Mouse (Mus musculus): ENCODE results near the gene Ccdc194. TPM values are rescaled to one million over a fixed set of nuclear protein-coding genes. Genes with fewer than 3 reads are reported as not detected.

The Ccdc194 gene
- polyA plus RNA-seq (2014; fragmentation: Illumina TruSeq; extraction: RNeasy Lipid Tissue Mini Kit (QIAGEN cat#74804); ENCODE audit: low replicate concordance) = not detected

GRCm38 (mm10) chr8:71525226-71526050, at the start of gene Ccdc194:
Gene Ccdc194 (minus strand): TSS chr8:71525711.

GRCm38 (mm10) chr8:71568387-71568937, 43.0 kb upstream of the Ccdc194 start, which contains the start of gene Slc27a1:
Gene Slc27a1 (plus strand): TSS chr8:71568882.

GRCm38 (mm10) chr8:71566501-71566900, 41.0 kb upstream of the Ccdc194 start, which contains the start of gene Nxnl1:
Gene Nxnl1 (minus strand): TSS chr8:71566601.

DNA sequence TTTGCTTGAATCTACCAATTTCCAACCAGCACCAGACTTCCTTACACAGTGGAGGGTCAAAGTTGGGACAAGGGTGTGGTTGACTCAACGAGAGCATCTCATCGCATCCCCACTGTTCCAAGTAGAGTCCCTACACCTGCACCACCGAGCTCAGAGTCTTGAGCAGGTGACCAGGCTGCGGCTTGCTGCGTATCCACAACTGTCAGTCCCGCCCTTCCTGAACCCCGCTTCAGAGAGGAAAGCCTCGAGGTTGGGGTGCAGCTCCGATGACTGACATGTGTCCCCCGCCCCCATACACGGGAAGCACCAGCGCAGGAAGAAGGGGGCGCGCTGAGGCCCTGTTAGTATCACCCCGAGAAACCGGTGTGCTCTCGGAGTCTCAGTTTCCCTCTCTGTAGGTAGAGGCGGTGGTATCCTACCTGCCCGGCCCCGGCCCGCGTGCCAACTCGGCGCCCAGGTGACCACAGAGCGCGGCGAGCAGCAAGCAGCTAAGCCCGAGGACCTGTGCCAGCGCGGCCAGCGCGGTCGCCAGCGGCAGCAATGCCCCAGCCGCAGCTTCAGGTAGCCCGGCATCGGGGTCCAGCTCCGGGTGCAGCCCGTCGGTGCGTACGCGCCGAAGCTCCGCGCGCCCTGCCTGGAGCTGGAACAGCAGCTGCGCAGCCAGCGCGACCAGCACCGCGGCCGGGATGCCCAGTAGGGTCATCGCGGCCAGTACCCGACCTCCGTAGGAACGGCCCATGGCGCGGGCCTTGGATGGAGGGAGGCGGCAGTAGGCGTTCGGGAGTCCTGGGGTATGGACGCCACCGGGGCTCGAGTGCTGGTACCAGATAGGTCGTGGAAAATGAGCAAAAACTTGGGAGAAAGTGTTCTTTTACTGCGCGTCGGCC, 32.8 kb upstream of the Ccdc194 start, which contains the start of gene Tmem221:
Gene Tmem221, minus strand, starts transcription at position 801 of the 887 bp plus-strand sequence.

DNA sequence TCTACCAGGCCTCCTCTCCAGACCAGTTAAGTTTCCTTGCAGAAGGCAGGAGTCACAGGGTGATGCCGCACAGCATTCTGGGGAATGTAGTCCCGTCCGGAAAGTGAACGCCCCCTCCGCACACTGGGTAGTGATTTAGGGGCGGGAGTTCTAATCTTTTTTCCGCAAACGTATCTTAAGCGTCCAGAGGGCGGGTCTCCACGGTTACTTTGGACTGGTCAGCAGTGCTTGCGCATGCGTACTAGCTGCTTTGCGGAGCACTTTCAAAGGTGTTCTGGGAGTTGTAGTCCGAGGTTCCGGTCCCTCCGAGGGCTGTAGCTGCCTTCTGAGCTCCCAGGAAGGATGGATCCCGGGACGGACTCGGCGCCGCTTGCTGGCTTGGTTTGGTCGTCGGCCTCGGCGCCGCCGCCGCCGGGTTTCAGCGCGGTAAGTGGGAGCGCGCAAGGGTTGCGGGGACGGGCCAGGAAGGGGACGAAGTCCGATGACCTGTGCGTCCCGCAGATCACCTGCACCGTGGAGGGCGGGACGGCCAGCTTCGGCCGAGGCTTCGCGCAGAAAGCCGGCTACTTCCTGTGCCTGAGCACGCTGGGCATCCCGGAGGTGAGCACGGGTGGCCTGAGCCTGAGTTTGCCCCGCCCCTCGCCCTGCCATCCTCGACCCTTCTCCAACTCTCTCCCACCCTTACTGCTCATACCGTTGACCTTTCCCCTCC, 17.3 kb upstream of the Ccdc194 start, which contains the start of gene Mvb12a:
Gene Mvb12a, plus strand, starts transcription at position 291 of the 712 bp plus-strand sequence.

DNA sequence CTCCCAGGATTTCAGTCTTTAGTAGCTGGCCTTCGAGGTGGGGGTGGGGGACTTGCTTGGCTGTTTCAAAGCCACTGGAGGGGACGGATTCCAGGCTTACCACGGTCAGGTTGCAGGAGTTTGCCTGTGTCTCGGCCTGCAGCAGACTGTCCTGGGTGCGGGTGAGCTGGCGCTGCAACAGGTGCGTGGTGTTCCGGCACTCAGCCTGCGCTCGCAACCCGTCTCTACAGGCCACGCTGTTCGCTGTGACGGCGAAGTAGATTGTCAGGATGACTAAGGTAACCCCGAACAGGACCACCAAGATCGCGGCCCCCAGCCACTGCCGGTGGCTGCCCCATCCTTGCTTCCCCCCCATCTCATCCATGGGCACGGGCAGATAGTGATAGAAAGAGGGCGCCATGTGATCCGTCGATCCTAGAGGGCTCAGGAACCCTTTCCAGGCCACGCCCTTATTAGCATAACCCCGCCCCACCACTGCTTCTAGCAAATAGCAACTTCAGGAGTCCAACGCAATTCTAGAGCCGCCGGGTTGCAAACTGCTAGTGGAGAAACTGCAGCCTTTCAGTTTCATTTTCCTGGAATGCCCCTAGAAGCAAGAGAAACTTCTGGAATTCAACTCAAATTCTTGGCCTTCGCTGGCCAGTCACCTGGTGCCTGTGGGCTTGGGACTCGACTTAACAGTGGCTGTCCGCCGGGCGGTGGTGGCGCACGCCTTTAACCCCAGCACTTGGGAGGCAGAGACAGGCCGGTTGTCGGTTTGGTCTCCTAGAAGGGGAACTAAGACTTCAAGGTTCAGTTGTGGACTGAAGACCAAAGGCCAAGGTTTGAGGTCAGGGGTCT, 11.7 kb upstream of the Ccdc194 start, which contains the start of gene Bst2:
Gene Bst2, minus strand, starts transcription at position 429 of the 840 bp plus-strand sequence.

GRCm38 (mm10) chr8:71511644-71512043, 13.9 kb downstream of the Ccdc194 start, which contains the start of gene Plvap:
Gene Plvap (minus strand): TSS chr8:71511752.

GRCm38 (mm10) chr8:71487691-71488445, 37.6 kb downstream of the Ccdc194 start, which contains the start of gene Gtpbp3:
Gene Gtpbp3 (plus strand): TSS chr8:71488103.

GRCm38 (mm10) chr8:71485142-71486135, 40.1 kb downstream of the Ccdc194 start, which contains the start of gene Ano8:
Gene Ano8 (minus strand): TSS chr8:71485963.

Other genes with a start within 250 kb of the Ccdc194 start
- 0.78 TPM for gene Use1, start 158.9 kb downstream of the Ccdc194 start, polyA plus RNA-seq (2014; fragmentation: Illumina TruSeq; extraction: RNeasy Lipid Tissue Mini Kit (QIAGEN cat#74804); ENCODE audit: low replicate concordance)
- gene Ocel1, start 154.4 kb downstream of the Ccdc194 start, polyA plus RNA-seq (2014; fragmentation: Illumina TruSeq; extraction: RNeasy Lipid Tissue Mini Kit (QIAGEN cat#74804); ENCODE audit: low replicate concordance) = 1.7 TPM
- gene Nr2f6, start 143.8 kb downstream of the Ccdc194 start, polyA plus RNA-seq (2014; fragmentation: Illumina TruSeq; extraction: RNeasy Lipid Tissue Mini Kit (QIAGEN cat#74804); ENCODE audit: low replicate concordance) = 1.4 TPM
- 0.63 TPM for gene Ushbp1, start 129.9 kb downstream of the Ccdc194 start, polyA plus RNA-seq (2014; fragmentation: Illumina TruSeq; extraction: RNeasy Lipid Tissue Mini Kit (QIAGEN cat#74804); ENCODE audit: low replicate concordance)
- gene Babam1, start 128.8 kb downstream of the Ccdc194 start, polyA plus RNA-seq (2014; fragmentation: Illumina TruSeq; extraction: RNeasy Lipid Tissue Mini Kit (QIAGEN cat#74804); ENCODE audit: low replicate concordance) = 8.0 TPM
- 2.5 TPM for gene Ankle1, start 119.7 kb downstream of the Ccdc194 start, polyA plus RNA-seq (2014; fragmentation: Illumina TruSeq; extraction: RNeasy Lipid Tissue Mini Kit (QIAGEN cat#74804); ENCODE audit: low replicate concordance)
- gene Abhd8, start 62.1 kb downstream of the Ccdc194 start, polyA plus RNA-seq (2014; fragmentation: Illumina TruSeq; extraction: RNeasy Lipid Tissue Mini Kit (QIAGEN cat#74804); ENCODE audit: low replicate concordance) = not detected
- gene Mrpl34, start 60.8 kb downstream of the Ccdc194 start, polyA plus RNA-seq (2014; fragmentation: Illumina TruSeq; extraction: RNeasy Lipid Tissue Mini Kit (QIAGEN cat#74804); ENCODE audit: low replicate concordance) = 9.5 TPM
- 2.4 TPM for gene Dda1, start 56.5 kb downstream of the Ccdc194 start, polyA plus RNA-seq (2014; fragmentation: Illumina TruSeq; extraction: RNeasy Lipid Tissue Mini Kit (QIAGEN cat#74804); ENCODE audit: low replicate concordance)
- gene Ano8, start 39.7 kb downstream of the Ccdc194 start, polyA plus RNA-seq (2014; fragmentation: Illumina TruSeq; extraction: RNeasy Lipid Tissue Mini Kit (QIAGEN cat#74804); ENCODE audit: low replicate concordance) = 1.2 TPM
- gene Gtpbp3, start 37.6 kb downstream of the Ccdc194 start, polyA plus RNA-seq (2014; fragmentation: Illumina TruSeq; extraction: RNeasy Lipid Tissue Mini Kit (QIAGEN cat#74804); ENCODE audit: low replicate concordance) = 1.7 TPM
- gene Plvap, start 14.0 kb downstream of the Ccdc194 start, polyA plus RNA-seq (2014; fragmentation: Illumina TruSeq; extraction: RNeasy Lipid Tissue Mini Kit (QIAGEN cat#74804); ENCODE audit: low replicate concordance) = 1.4 TPM
- gene Bst2, start 11.7 kb upstream of the Ccdc194 start, polyA plus RNA-seq (2014; fragmentation: Illumina TruSeq; extraction: RNeasy Lipid Tissue Mini Kit (QIAGEN cat#74804); ENCODE audit: low replicate concordance) = 0.82 TPM
- 2.9 TPM for gene Mvb12a, start 17.2 kb upstream of the Ccdc194 start, polyA plus RNA-seq (2014; fragmentation: Illumina TruSeq; extraction: RNeasy Lipid Tissue Mini Kit (QIAGEN cat#74804); ENCODE audit: low replicate concordance)
- gene Tmem221, start 33.2 kb upstream of the Ccdc194 start, polyA plus RNA-seq (2014; fragmentation: Illumina TruSeq; extraction: RNeasy Lipid Tissue Mini Kit (QIAGEN cat#74804); ENCODE audit: low replicate concordance) = not detected
- gene Nxnl1, start 40.9 kb upstream of the Ccdc194 start, polyA plus RNA-seq (2014; fragmentation: Illumina TruSeq; extraction: RNeasy Lipid Tissue Mini Kit (QIAGEN cat#74804); ENCODE audit: low replicate concordance) = not detected
- gene Slc27a1, start 43.2 kb upstream of the Ccdc194 start, polyA plus RNA-seq (2014; fragmentation: Illumina TruSeq; extraction: RNeasy Lipid Tissue Mini Kit (QIAGEN cat#74804); ENCODE audit: low replicate concordance) = 0.41 TPM
- 0.59 TPM for gene Pgls, start 66.5 kb upstream of the Ccdc194 start, polyA plus RNA-seq (2014; fragmentation: Illumina TruSeq; extraction: RNeasy Lipid Tissue Mini Kit (QIAGEN cat#74804); ENCODE audit: low replicate concordance)
- 1.0 TPM for gene Fam129c, start 71.9 kb upstream of the Ccdc194 start, polyA plus RNA-seq (2014; fragmentation: Illumina TruSeq; extraction: RNeasy Lipid Tissue Mini Kit (QIAGEN cat#74804); ENCODE audit: low replicate concordance)
- gene Colgalt1, start 85.3 kb upstream of the Ccdc194 start, polyA plus RNA-seq (2014; fragmentation: Illumina TruSeq; extraction: RNeasy Lipid Tissue Mini Kit (QIAGEN cat#74804); ENCODE audit: low replicate concordance) = 26.0 TPM
- 0.04 TPM for gene Unc13a, start 146.0 kb upstream of the Ccdc194 start, polyA plus RNA-seq (2014; fragmentation: Illumina TruSeq; extraction: RNeasy Lipid Tissue Mini Kit (QIAGEN cat#74804); ENCODE audit: low replicate concordance)
- not detected for gene Jak3, start 150.6 kb upstream of the Ccdc194 start, polyA plus RNA-seq (2014; fragmentation: Illumina TruSeq; extraction: RNeasy Lipid Tissue Mini Kit (QIAGEN cat#74804); ENCODE audit: low replicate concordance)
- gene Insl3, start 163.5 kb upstream of the Ccdc194 start, polyA plus RNA-seq (2014; fragmentation: Illumina TruSeq; extraction: RNeasy Lipid Tissue Mini Kit (QIAGEN cat#74804); ENCODE audit: low replicate concordance) = not detected
- gene B3gnt3, start 176.1 kb upstream of the Ccdc194 start, polyA plus RNA-seq (2014; fragmentation: Illumina TruSeq; extraction: RNeasy Lipid Tissue Mini Kit (QIAGEN cat#74804); ENCODE audit: low replicate concordance) = 119 TPM
- gene Fcho1, start 200.0 kb upstream of the Ccdc194 start, polyA plus RNA-seq (2014; fragmentation: Illumina TruSeq; extraction: RNeasy Lipid Tissue Mini Kit (QIAGEN cat#74804); ENCODE audit: low replicate concordance) = not detected